Mouse (Mus musculus): ENCODE results near the gene Arhgap25. TPM values are rescaled to one million over a fixed set of nuclear protein-coding genes. Genes with fewer than 3 reads are reported as not detected.

Arhgap25 gene
- total RNA-seq, 2 experiments from 2014 or later: 2.5 to 2.9 TPM

- peak; percentile 87 for TF ChIP-seq CTCF (conservative IDR thresholded peaks at IDR 0.05)
Observed at GRCm38 (mm10) chr6:87513046-87513767, 19.9 kb downstream of the Arhgap25 start.

DNA sequence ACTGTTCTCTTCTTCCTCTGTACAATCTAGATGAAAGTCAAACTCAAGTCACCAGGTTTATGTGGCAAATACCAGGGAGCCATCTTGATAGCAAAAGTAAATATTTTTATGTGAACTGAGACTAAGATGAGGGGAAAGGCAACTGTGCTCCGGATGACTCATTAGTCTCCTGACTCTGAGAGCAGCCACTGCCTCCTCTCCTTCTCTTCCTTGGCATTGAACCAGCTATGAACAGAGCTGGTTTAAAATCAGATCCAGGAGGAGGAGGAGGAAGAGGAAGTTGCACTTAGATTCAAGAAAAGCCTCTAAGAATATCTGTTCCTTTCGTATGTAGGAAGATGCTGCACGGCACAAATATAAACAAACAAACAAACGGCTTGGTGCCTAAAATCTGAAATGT lies 22.1 kb downstream of the Arhgap25 start:
- Histone ChIP-seq H3K4me3 (no peak overlapping the region), H3K27ac (0 out of 2 replicates have a peak overlapping the region, but pooled peaks have one; percentile 5)
- no peak for TF ChIP-seq CTCF (conservative IDR thresholded peaks at IDR 0.05)
- no peak for DNase-seq (ENCODE audit: low spot score in 2 of 2)

More at GRCm38 (mm10) chr6:87513046-87513767, 19.9 kb downstream of the Arhgap25 start:
- Histone ChIP-seq H3K4me3 (peak overlapping the region; percentile 6; the same call in 1 of the 2 replicates), H3K27ac (no peak overlapping the region)
- DNase-seq (ENCODE audit: low spot score in 2 of 2): peak; percentile 45 to 67

- H3K4me3 ChIP-seq: no peak overlapping the region
- TF ChIP-seq CTCF (conservative IDR thresholded peaks at IDR 0.05): no peak
- H3K27ac ChIP-seq: no peak overlapping the region
- DNase-seq (ENCODE audit: low spot score in 2 of 2): no peak
Observed at GRCm38 (mm10) chr6:87509806-87510205, 23.3 kb downstream of the Arhgap25 start.

DNA sequence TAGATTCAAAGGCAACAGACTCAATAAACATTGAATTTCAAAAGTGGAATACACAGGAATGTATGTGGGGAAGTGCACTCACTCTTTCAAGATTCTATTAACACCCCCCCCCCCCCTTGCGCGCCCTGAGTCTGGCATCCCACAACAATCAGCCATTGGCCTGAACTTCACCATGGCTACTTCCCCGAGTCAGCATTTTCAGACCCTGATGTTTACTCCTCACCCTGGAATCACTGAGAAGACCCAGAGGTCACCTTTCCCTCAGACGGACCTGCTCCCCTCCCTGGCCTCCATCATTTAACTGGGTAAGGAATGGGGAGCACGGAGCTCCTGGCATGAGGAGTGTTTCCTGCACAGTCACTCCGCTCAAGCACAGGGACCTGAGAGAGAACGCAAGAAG lies 28.2 kb downstream of the Arhgap25 start:
- no peak for DNase-seq (ENCODE audit: low spot score in 2 of 2)
- Histone ChIP-seq H3K4me3 (no peak overlapping the region), H3K27ac (no peak overlapping the region)
- TF ChIP-seq CTCF (conservative IDR thresholded peaks at IDR 0.05): no peak

DNA sequence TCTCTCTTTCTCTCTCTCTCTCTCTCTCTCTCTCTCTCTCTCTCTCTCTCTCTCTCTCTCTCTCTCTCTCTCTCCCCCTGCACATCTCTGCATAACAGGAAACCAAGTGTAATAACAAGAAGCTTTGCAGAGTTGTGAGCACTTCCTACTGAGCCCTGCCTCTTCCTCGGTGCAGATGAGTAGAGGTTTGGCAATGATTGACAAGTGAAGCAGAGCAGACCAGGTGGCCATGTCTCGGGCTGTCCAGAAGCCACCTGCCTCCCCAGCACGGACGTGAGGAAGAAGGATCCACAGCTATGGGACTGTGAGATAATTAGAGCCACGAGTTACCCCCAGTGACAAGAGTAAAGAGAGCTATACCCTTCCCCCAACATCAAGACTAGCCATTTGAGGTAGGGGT lies 29.1 kb downstream of the Arhgap25 start:
- no peak for TF ChIP-seq CTCF (conservative IDR thresholded peaks at IDR 0.05)
- DNase-seq (ENCODE audit: low spot score in 2 of 2): no peak
- no peak overlapping the region for H3K4me3 ChIP-seq

DNA sequence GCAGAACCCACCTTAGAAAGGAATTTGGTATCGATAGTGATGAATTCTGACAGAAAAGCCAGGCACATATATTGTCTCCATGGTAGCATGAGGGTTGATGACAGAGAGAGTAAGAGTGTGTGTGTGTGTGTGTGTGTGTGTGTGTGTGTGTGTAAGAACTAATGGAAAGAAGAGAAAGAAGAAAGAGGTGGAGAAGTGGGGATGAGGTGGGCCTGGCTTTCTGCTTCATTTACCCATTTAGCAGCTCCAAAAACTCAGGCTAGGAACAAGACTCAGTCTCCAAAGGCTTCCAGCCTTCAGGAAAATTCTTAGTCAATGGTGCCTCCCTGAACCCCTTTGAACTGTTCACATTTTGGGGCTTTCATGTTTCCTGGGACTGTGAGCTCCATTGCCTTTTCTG lies 29.5 kb downstream of the Arhgap25 start:
- Histone ChIP-seq H3K4me3 (no peak overlapping the region), H3K27ac (no peak overlapping the region)
- TF ChIP-seq CTCF (conservative IDR thresholded peaks at IDR 0.05): no peak
- no peak for DNase-seq (ENCODE audit: low spot score in 2 of 2)

More for the DNA sequence above, 29.1 kb downstream of the Arhgap25 start:
- H3K27ac ChIP-seq: no peak overlapping the region

GRCm38 (mm10) chr6:87502831-87503286 lies 30.2 kb downstream of the Arhgap25 start:
- no peak overlapping the region for H3K4me3 ChIP-seq
- peak in 1 of 2 experiments; percentile 38 for DNase-seq (ENCODE audit: low spot score in 2 of 2)
- H3K27ac ChIP-seq: no peak overlapping the region
- TF ChIP-seq CTCF (conservative IDR thresholded peaks at IDR 0.05): no peak

- no peak overlapping the region for H3K27ac ChIP-seq
- no peak for DNase-seq (ENCODE audit: low spot score in 2 of 2)
- H3K4me3 ChIP-seq: no peak overlapping the region
- TF ChIP-seq CTCF (conservative IDR thresholded peaks at IDR 0.05): no peak
Observed at GRCm38 (mm10) chr6:87502411-87502810, 30.6 kb downstream of the Arhgap25 start.

GRCm38 (mm10) chr6:87500696-87501095 lies 32.4 kb downstream of the Arhgap25 start:
- DNase-seq (ENCODE audit: low spot score in 2 of 2): no peak
- no peak overlapping the region for H3K4me3 ChIP-seq
- H3K27ac ChIP-seq: no peak overlapping the region
- TF ChIP-seq CTCF (conservative IDR thresholded peaks at IDR 0.05): no peak

- TF ChIP-seq CTCF (conservative IDR thresholded peaks at IDR 0.05): no peak
- Histone ChIP-seq H3K27ac (no peak overlapping the region), H3K4me3 (no peak overlapping the region)
- DNase-seq (ENCODE audit: low spot score in 2 of 2): no peak
Observed at GRCm38 (mm10) chr6:87499791-87500190, 33.3 kb downstream of the Arhgap25 start.

DNA sequence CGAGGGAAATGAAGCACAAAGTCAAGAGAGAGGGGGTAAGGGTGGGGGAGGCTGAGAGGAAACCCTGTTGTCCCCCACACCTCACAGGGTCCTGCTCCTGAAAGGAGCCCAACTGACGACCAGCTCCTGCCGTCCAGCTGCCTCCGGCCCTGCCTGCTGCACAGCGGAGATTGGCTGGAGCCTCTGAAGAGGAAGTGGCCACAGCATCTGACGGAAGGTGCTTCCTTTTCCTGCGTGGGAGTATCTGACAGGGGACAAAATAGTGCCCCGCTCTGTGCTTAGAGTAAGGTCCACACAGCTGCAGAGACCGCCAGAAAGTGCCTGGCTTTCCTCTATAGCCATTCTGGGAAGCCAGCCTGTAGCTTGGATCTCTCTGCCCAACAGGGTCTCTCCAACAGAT lies 36.9 kb downstream of the Arhgap25 start:
- peak overlapping the region; percentile 18; the same call in 1 of the 2 replicates for H3K4me3 ChIP-seq

GRCm38 (mm10) chr6:87494339-87494738 lies 38.7 kb downstream of the Arhgap25 start:
- no peak overlapping the region for H3K27ac ChIP-seq
- DNase-seq (ENCODE audit: low spot score in 2 of 2): no peak
- H3K4me3 ChIP-seq: no peak overlapping the region
- no peak for TF ChIP-seq CTCF (conservative IDR thresholded peaks at IDR 0.05)

More for the DNA sequence above, 36.9 kb downstream of the Arhgap25 start:
- TF ChIP-seq CTCF (conservative IDR thresholded peaks at IDR 0.05): no peak
- no peak for DNase-seq (ENCODE audit: low spot score in 2 of 2)
- 0 out of 2 replicates have a peak overlapping the region, but pooled peaks have one; percentile 14 for H3K27ac ChIP-seq

DNA sequence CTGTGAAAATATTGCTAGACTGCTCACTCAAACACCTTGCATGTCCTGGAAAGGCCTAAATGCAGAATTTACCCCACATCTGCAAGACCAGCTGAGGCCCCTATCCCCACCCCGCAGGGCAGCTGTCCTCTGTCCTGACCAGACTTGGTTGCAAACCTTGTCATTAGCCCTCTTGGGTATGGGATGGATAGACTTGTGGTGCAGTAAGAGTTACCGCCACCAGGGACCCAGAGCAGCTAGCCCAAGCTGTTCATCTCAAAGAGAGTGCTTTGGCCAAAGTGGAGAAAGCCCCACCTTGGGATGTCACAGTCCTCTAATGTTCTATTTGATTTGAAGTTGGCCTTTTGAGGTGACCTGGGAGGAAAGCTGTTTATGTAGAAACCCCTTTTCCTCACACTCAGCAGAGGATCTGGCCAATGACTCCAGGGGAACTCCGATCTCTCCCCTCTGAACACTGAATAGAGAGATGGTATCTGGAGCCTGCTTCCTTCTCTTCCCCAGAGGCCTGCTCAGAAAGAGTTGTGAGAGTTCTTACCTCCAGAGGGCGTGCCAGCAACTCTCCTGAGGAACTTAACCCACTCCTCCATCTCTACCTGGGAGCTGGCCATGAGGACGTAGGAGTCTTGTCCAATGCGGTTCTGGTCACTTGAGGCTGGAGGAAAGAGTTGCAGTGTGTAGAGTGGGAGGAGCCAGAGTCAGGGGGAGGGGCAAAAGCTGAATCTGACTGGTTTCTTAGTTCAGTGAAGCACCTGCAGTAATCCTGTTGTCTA lies 45.2 kb downstream of the Arhgap25 start:
- DNase-seq (ENCODE audit: low spot score in 2 of 2): no peak
- Histone ChIP-seq H3K27ac (no peak overlapping the region), H3K4me3 (no peak overlapping the region)
- no peak; the same call in 1 of the 2 replicates for TF ChIP-seq CTCF (conservative IDR thresholded peaks at IDR 0.05)
